Mouse (Mus musculus): ENCODE measurements around the gene Cep97.

GRCm38 (mm10) chr16:55905370-55905769, 29.3 kb downstream of the Cep97 start:
- no peak for TF ChIP-seq CTCF (IDR thresholded peaks at IDR 0.05; ENCODE audit: low read depth, low read length)
- no peak for TF ChIP-seq GATA1 (IDR thresholded peaks at IDR 0.05; ENCODE audit: borderline replicate concordance, low read length)
- TF ChIP-seq TAL1 (conservative IDR thresholded peaks at IDR 0.05; ENCODE audit: low read depth, low read length): no peak
- no peak for TF ChIP-seq POLR2AphosphoS5 (IDR thresholded peaks at IDR 0.05; ENCODE audit: insufficient replicate concordance, low read depth, low read length)
